Mouse (Mus musculus) frontal cortex, postnatal 10 days (tissue): ENCODE results near the gene Cmtm1.
A peak's percentile ranks its signal among the peaks of the same experiment; 100 is the strongest.
"Not testable (repeated sequence)": the region's sequence is repeated elsewhere in the genome, so short reads cannot be mapped to it uniquely, and the experiment has no call there.

Experiments
- DNase-seq, 2 experiments: peaks; one replicate each; pipeline ENCODE4 v3.0.0; 2022; ENCODE audit warnings: low spot score in 2 of 2, mixed read lengths in 1 of 2

Cmtm1 gene

GRCm38 (mm10) chr8:104321267-104321666 is 11.3 kb upstream of the Cmtm1 start, which contains the start of gene Gm11020:
Gene Gm11020, plus strand, starts transcription at chr8:104321567.
- not testable (repeated sequence) for DNase-seq

DNA sequence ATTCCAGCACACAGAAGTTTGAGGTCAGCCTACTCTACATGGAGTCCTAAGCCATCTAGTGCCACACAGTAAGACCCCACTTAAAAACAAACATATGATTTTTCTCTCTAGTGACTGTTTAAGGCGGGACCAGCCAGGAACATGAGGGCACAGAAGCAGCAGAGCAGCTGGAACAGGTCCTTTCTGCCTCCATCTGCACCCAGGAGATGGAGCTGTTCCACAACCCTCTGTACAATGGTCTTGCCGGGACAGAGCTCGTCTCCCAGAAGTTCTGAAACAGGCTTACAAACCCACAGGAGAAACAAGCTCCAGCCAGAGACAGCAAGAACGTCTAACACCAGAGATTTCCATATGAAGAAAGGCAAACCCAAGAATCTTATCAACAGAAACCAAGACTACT is 3.4 kb upstream of the Cmtm1 start:
- peak in 1 of 2 experiments; percentile 13 for DNase-seq

DNA sequence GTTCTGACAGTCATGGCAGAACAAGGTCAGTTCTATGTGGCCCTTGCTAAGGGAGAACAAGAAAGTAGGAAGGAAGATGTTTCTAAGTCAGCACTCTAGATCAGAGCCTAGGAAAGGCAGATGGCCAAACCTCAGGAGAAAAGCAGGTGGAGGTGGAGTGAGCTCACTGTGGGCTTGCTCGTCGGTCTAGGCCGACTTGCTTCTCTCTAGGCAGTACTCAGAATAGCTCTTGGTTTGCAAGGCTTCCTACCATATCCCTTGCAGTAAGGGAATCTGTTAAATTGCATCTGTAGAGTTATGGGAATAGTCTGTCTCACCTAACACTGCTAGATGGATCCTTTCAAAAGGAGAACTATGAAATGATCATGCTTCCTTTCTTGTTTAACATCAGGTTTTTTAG is 2.1 kb upstream of the Cmtm1 start:
- not testable (repeated sequence) for DNase-seq

DNA sequence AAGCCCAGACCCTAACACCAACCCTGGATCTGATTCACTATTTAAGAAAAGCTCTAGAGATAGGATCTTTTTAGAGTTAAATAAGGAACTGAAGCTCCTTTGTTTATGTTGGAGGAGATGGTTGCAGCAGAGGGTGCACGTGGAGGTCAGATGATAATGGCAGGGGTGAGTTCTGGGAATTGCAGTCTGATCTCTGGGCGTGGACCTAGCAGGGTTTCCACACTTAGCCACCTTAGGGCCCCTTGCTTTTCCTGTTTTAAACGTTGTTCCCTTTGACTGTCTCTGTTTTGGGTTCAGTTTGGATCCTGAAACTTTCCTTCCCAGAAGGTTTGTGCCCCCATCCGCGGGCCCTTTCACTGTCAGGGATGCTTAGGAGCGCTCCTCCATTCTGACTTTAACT is 1.6 kb downstream of the Cmtm1 start:
- not testable (repeated sequence) for DNase-seq

DNA sequence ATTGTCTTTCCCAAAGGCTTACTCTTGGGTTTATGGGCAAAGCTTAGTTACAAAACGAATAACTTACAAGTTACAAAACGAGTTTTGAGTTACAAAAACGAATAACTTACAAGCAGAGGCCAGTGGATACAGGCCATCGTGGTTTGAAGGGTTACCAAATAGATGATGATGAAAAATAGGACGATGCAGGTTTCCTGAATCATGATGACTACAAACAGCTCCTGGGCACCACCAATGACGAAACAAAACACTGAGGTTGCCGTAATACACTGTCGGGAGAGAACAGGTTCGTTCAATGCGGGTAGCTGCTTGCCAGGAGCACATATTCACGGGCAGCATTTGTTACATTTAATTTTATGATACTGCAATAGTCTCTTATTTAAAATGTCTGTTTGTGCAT is 5.0 kb downstream of the Cmtm1 start:
- DNase-seq, result no peak

GRCm38 (mm10) chr8:104302536-104302935 is 7.4 kb downstream of the Cmtm1 start:
- not testable (repeated sequence) for DNase-seq

GRCm38 (mm10) chr8:104301577-104301976 is 8.4 kb downstream of the Cmtm1 start:
- DNase-seq, result not testable (repeated sequence)

DNA sequence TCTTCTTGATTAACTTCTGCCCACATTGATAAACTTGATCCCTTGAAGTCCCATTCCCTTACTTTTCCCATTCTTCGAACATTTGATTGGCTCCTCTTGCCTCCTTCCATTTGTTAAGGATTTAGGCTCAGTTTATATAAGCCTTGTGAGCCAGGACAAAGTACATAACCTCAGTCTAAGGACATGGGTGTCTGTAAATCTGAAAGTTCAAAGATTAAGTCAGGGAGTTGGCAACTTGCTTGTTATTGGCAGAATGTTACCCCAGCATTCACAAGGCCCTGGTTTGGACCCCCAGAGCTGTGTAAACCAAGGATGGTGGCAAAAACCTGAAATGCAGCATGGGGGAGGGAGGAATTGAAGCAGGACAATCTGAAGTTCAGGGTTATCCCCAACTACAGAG is 15.5 kb downstream of the Cmtm1 start:
- no peak for DNase-seq

- DNase-seq, result not testable (repeated sequence)
These were observed 16.9 kb downstream of the Cmtm1 start, which contains the start of gene Cmtm2a for GRCm38 (mm10) chr8:104293081-104293480. Gene Cmtm2a, minus strand, starts transcription at chr8:104293181.

- DNase-seq, result no peak
These were observed 41.0 kb downstream of the Cmtm1 start for GRCm38 (mm10) chr8:104268937-104269440.

GRCm38 (mm10) chr8:104268368-104268767 is 41.6 kb downstream of the Cmtm1 start:
- no peak for DNase-seq

DNA sequence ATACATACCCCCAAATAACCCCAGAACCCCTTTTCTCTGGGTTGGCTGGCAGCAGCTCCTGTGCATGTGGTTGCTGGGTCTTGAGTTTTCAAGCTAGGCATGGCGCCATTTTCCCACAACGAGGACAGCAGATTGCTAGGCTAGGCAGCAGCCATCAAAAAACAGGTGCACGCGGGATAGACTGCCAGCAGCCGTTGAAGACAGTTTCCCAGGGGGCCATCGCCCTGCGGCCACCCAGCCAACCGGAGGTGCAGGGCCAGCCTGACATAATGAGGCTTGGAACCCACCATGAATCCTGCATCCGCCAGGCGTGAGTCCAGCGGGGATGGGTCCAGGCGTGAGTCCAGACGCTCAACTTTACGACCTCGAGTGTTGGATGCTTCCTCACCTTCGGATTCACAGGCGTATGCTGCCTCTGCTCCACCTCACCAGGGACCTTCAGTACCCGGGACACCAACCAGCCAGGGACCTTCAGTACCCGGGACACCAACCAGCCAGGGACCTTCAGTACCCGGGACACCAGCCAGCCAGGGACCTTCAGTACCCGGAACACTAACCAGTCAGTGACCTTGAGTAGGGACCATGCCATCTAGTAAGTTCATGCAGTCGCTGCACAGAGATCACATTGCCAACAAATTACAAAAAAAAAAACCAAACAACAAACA is 45.5 kb downstream of the Cmtm1 start:
- not testable (repeated sequence) for DNase-seq

DNA sequence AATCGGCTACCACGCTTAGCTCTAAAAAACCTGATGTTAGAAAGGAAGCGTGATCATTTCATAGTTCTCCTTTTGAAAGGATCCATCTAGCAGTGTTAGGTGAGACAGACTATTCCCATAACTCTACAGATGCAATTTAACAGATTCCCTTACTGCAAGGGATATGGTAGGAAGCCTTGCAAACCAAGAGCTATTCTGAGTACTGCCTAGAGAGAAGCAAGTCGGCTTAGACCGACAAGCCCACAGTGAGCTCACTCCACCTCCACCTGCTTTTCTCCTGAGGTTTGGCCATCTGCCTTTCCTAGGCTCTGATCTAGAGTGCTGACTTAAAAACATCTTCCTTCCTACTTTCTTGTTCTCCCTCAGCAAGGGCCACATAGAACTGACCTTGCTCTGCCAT is 48.1 kb downstream of the Cmtm1 start:
- DNase-seq, result not testable (repeated sequence)

GRCm38 (mm10) chr8:104253016-104253415 is 56.9 kb downstream of the Cmtm1 start:
- no peak for DNase-seq

DNA sequence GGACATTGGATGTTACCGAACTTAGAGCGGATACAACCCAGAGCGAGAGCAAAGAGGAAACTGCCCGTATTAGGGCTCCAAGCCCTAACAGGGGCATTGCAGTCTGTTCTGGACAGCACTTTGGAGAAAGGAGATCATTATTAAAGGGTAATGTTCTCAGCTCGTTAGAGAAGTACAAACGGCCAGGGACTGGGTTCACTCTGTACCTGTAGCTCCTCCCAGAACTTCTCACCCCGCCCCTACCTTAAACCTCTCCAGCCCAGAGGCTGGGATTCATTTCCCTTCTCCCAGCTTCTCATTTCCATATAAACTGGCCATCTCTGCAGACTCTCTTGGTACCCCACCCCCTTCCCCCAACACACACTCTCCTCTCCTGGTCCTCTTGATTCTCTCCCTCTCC is 58.5 kb downstream of the Cmtm1 start:
- DNase-seq, result no peak

DNA sequence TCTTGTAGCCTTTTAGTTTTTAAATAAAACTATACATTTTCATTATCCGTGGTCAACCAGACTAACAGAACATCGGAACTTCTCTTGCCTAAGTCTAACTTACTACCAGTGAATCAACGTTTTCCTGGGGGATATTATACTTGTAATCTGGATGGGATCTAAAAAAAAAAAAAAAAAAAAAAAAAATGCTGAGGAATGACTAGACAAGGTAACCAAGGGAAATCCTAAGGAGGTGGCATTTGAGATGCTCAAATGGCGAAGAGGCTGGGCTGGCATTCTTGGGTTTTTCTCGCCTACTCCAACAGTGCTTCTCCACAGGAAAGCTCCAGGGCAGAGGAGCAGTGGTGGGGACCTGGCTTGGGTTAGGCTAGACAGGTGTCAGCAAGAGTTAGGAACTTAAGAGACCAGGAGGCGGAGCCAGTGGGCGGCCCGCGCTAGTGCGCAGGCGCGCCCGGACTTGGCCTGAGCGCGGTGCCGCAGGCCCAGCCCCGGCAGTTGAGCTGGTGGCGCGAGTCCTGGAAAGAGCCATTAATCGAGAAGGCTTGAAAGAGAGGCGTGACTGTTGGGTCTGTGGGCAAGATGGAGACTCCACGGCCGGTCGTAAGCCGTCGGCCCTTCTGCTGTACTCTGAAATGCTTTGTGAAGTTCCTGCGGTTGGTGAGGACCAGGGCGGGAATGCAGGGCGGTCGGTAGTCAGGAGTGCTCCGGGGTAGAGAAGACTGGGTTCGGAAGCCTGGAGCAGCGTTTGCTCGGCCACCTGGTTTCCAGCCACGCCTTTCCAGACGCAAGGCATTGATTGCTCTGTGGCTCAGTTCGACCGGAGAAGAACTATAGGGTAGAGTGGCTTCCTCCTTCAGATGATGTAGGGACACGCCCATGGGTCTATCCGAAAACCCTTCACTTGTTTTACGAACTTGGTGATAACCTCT is 59.2 kb downstream of the Cmtm1 start, which contains the start of gene Cklf:
Cklf (plus strand) TSS at position 423 of the 929 bp plus-strand sequence.
- peak; percentile 40 to 72 for DNase-seq

DNA sequence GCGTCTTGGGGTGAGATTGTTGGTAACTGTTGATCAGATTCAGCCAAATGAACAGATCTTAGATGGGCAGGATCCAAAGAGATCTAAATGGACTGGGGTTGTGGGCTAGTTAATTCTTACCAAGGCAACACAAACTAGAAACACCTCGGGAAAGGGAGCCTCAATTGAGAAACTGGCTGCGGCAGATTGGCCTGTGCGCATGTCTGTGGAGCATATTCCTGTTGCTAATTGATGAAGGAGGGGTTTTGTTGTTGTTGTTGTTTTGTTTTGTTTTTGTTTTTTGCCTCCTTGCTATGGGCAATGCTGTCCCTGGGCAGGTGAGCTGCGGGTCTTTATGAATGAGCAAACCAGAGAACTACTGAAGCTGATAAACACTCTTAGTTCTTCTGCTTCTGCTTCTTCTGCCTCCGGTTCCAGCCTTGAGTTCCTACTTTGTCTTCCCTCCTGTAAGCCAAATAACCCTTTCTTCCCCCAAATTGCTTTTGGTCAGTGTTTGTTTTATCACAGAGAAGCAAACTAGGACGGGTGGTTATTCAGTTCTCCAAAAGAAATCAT is 60.4 kb downstream of the Cmtm1 start:
- no peak for DNase-seq

DNA sequence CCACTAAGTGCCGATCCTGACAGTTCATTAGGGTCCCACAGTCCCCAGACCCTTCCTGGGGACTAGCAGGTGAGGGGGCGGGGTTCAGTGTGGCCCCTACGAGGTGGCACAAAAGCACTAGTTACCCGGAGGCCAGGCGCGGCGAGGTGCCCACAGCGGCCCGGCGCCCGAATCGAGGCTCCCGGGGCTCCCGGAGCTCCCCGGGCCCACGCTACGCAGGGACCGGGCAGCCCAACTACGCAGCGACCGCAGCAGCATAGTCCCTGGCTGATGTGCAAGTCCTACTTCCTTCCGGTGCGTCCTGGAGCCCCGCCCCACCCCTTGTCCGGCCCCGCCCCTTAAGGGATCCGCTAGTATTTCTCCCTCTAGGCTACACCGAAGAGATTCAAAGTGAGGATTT is 61.7 kb downstream of the Cmtm1 start, which contains the start of gene Tk2:
Tk2 (minus strand) TSS at position 283 of the 400 bp plus-strand sequence.
- DNase-seq, result peak; percentile 60 to 70

DNA sequence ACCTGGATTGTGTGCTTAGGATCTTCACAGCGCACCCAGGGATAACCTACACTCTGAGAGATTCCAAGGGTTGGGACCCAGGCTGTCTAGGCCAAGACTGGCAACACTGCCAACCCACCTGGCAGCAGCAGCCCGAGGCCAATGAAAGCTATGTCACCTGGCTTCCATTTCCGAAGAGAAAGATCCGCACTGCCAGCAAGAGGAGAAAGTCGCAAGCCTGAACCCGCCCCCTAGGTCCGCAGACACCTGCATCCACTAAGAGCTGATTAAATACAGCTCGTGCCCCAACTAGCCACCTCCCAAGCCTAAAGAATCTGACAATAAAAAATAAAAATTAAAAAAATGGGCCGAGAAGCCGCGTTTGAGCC is 62.1 kb downstream of the Cmtm1 start:
- DNase-seq, result no peak

GRCm38 (mm10) chr8:104247054-104247907 is 62.7 kb downstream of the Cmtm1 start:
- peak in 1 of 2 experiments; percentile 37 for DNase-seq

- DNase-seq, result no peak
These were observed 63.3 kb downstream of the Cmtm1 start for GRCm38 (mm10) chr8:104246621-104247020.
